Mouse (Mus musculus): ENCODE results near the gene 1500009C09Rik.

1500009C09Rik gene

GRCm38 (mm10) chr15:82252097-82252496 is at the start of gene 1500009C09Rik:
1500009C09Rik (plus strand) TSS chr15:82252397.
- no peak for DNase-seq (ENCODE audit: low read depth)

GRCm38 (mm10) chr15:82203090-82203489 is 49.1 kb upstream of the 1500009C09Rik start:
- no peak for DNase-seq (ENCODE audit: low read depth)

GRCm38 (mm10) chr15:82203611-82204351 is 48.4 kb upstream of the 1500009C09Rik start:
- no peak for DNase-seq (ENCODE audit: low read depth)

- DNase-seq (ENCODE audit: low read depth), result no peak
Measured at GRCm38 (mm10) chr15:82204680-82205371, 47.4 kb upstream of the 1500009C09Rik start.

GRCm38 (mm10) chr15:82206365-82207104 is 45.7 kb upstream of the 1500009C09Rik start:
- no peak for DNase-seq (ENCODE audit: low read depth)

GRCm38 (mm10) chr15:82207105-82207459 is 45.1 kb upstream of the 1500009C09Rik start:
- no peak for DNase-seq (ENCODE audit: low read depth)

- DNase-seq (ENCODE audit: low read depth), result no peak
Measured at GRCm38 (mm10) chr15:82207504-82208219, 44.5 kb upstream of the 1500009C09Rik start.

GRCm38 (mm10) chr15:82208307-82208706 is 43.9 kb upstream of the 1500009C09Rik start:
- no peak for DNase-seq (ENCODE audit: low read depth)

- DNase-seq (ENCODE audit: low read depth), result no peak
Measured at GRCm38 (mm10) chr15:82209295-82210050, 42.7 kb upstream of the 1500009C09Rik start.

- DNase-seq (ENCODE audit: low read depth), result no peak
Measured at GRCm38 (mm10) chr15:82210801-82211200, 41.4 kb upstream of the 1500009C09Rik start.

- DNase-seq (ENCODE audit: low read depth), result no peak
Measured at GRCm38 (mm10) chr15:82211281-82211680, 40.9 kb upstream of the 1500009C09Rik start.

- DNase-seq (ENCODE audit: low read depth), result no peak
Measured at GRCm38 (mm10) chr15:82211911-82212751, 40.1 kb upstream of the 1500009C09Rik start.

GRCm38 (mm10) chr15:82212752-82213063 is 39.5 kb upstream of the 1500009C09Rik start, which contains the start of gene Shisa8:
Shisa8 (minus strand) TSS chr15:82212815.
- DNase-seq (ENCODE audit: low read depth), result no peak

GRCm38 (mm10) chr15:82213222-82213621 is 39.0 kb upstream of the 1500009C09Rik start:
- DNase-seq (ENCODE audit: low read depth), result no peak

GRCm38 (mm10) chr15:82215332-82216046 is 36.7 kb upstream of the 1500009C09Rik start:
- no peak for DNase-seq (ENCODE audit: low read depth)

- DNase-seq (ENCODE audit: low read depth), result no peak
Measured at GRCm38 (mm10) chr15:82216142-82216827, 35.9 kb upstream of the 1500009C09Rik start.

GRCm38 (mm10) chr15:82217039-82217438 is 35.2 kb upstream of the 1500009C09Rik start:
- DNase-seq (ENCODE audit: low read depth), result no peak

- no peak for DNase-seq (ENCODE audit: low read depth)
Measured at GRCm38 (mm10) chr15:82217980-82218379, 34.2 kb upstream of the 1500009C09Rik start.

All from c-Kit-positive CD71-positive TER-119-negative erythroid progenitor cells, embryonic 14.5 days (primary cell).